Mouse (Mus musculus) left cerebral cortex, adult 2 months (tissue): Measurements from ENCODE around the gene Asic2. TPM values are rescaled to one million over a fixed set of nuclear protein-coding genes. Genes with fewer than 3 reads are reported as not detected.
A peak's percentile ranks its signal among the peaks of the same experiment; 100 is the strongest.
"Not testable (repeated sequence)": the region's sequence is repeated elsewhere in the genome, so short reads cannot be mapped to it uniquely, and the experiment has no call there.

Source experiments
- DNase-seq, 2 experiments: peaks; one replicate each; pipeline ENCODE4 v3.0.0; 2021 to 2022; ENCODE audit warnings: low spot score in 2 of 2, mixed read lengths in 1 of 2; ENCODE audit errors: extremely low spot score in 1 of 2
- H3K27ac ChIP-seq: fragments of 200-600 bp; 2 replicates; pipeline ENCODE4 v1.8.1; 2022
- H3K4me3 ChIP-seq: fragments of 200-600 bp; 2 replicates; pipeline ENCODE4 v1.8.1; 2022
- CTCF ChIP-seq: fragments of 200-600 bp; IDR thresholded peaks from 2 replicates; pipeline ENCODE4 v1.8.1; 2022; ENCODE audit warnings: antibody characterized with exemption, mild to moderate bottlenecking, moderate library complexity
- intact Hi-C: fragments of 180-260 bp; cut with DNase I; formaldehyde crosslinking; loops from one replicate; pipeline ENCODE4 v1.15.1; 2025
- total RNA-seq, 2 experiments: library from RNA; stranded (reverse); gene quantifications; 2 replicates each; pipeline ENCODE4 v1.2.3; 2021

Gene Asic2
- total RNA-seq, 2 experiments from 2014 or later = 65.7 to 75.2 TPM

GRCm38 (mm10) chr11:81371545-81371944, 596.7 kb downstream of the Asic2 start:
- Histone ChIP-seq H3K27ac (no peak overlapping the region), H3K4me3 (no peak overlapping the region)
- TF ChIP-seq CTCF = no peak
- DNase-seq = no peak
- intact Hi-C loops = loop anchor here (10.0 kb wide), 1 partner anchor 537 kb away; no protein-coding TSS in a partner anchor

- H3K27ac ChIP-seq = no peak overlapping the region
- no peak for DNase-seq
- no peak overlapping the region for H3K4me3 ChIP-seq
- intact Hi-C loops = loop anchor here (10.0 kb wide), 1 partner anchor 536 kb away; no protein-coding TSS in a partner anchor
- TF ChIP-seq CTCF = no peak
Measured at GRCm38 (mm10) chr11:81370426-81370810, 597.8 kb downstream of the Asic2 start.

- TF ChIP-seq CTCF = no peak
- H3K4me3 ChIP-seq = no peak overlapping the region
- no peak overlapping the region for H3K27ac ChIP-seq
- intact Hi-C loops = loop anchor here (10.0 kb wide), 1 partner anchor 535 kb away; no protein-coding TSS in a partner anchor
- no peak for DNase-seq
Measured at GRCm38 (mm10) chr11:81369497-81370425, 598.5 kb downstream of the Asic2 start.

DNA sequence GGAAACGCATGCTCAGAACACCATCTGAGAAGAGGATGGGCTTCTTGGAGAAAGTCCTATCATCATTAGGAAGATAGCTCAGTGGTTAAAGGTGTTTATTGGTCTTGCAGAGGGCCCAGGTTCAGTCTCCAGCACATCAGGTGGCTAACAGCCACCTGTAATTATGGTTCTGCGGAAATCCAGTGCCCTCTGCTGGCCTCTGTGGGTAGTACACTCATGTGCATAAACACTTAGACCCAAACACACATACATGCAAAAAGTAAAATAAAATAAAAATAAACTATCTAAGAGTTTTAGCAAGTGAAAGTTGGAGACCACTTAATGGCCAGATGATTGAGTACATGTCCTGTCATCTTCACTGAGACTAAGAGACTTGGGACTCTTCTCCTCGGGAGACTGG, 603.8 kb downstream of the Asic2 start:
- no peak for DNase-seq
- intact Hi-C loops = no loop called here
- H3K4me3 ChIP-seq = no peak overlapping the region
- no peak overlapping the region for H3K27ac ChIP-seq
- TF ChIP-seq CTCF = peak; percentile 32

DNA sequence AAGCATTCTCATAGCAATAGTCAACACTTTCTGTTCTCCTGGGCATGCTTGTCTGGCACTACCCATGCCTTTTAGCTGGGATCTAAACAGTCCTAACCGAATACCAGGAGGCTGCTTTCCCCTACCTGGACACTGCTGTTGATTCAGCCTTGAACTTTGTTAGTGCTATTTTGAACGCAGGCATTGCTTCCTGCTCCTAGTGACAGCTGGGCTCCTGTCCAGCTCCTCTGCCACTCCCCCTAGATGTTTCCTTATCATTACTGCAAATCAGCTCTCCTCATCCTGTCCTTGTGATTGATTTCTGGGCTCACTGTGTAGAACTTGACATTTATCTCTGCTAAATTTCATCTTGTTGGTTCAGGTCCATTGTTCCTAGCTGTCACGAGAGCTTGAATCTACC, 605.8 kb downstream of the Asic2 start:
- no peak overlapping the region for H3K4me3 ChIP-seq
- H3K27ac ChIP-seq = no peak overlapping the region
- no peak for TF ChIP-seq CTCF
- intact Hi-C loops = no loop called here
- no peak for DNase-seq

DNA sequence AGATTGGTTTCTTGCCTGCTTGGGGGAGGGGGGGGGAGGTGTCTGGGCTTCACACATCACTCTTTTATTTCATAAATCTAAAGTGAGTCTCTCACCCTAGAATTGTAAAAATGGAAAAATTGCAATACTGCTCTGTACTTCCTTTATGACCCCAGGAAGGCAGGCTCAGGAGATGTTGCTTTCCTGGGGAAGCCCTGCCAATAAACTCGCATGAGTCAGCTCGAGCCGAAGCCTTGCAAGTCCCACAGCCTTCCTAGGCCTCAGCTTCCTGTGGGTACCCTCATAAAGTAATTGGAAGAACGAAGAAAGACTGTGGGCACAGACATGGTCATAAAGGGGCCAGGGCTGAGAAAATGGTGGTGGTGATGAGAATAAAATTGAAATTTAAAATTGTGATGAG, 607.2 kb downstream of the Asic2 start:
- DNase-seq = no peak
- Histone ChIP-seq H3K4me3 (no peak overlapping the region), H3K27ac (no peak overlapping the region)
- no peak for TF ChIP-seq CTCF
- intact Hi-C loops = no loop called here

- intact Hi-C loops, DNase-seq, H3K4me3 ChIP-seq, H3K27ac ChIP-seq: not testable (repeated sequence)
Measured at GRCm38 (mm10) chr11:81350498-81350897, 617.8 kb downstream of the Asic2 start.

DNA sequence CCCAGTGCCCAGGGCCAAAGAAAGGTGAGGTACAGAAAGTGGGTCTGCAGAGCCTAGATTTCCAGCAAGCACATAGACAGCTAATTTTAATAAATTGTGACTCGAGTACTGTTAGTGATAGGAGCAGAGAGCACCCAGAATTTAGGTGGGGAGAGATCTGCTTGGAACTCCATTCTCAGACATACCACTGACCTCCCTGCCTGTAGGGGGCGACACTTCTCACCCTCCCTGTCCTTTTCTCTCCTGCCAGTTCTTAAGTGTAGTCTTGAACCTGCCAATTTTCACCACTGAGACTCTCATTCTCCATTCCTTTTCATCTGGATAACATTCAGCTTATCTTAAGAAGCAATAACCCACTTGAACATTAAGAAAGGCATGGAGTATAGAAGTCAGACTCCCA, 636.3 kb downstream of the Asic2 start:
- intact Hi-C loops = no loop called here
- Histone ChIP-seq H3K27ac (no peak overlapping the region), H3K4me3 (no peak overlapping the region)
- TF ChIP-seq CTCF = peak; percentile 4; the same call in 1 of the 2 replicates
- DNase-seq = no peak

- Histone ChIP-seq H3K4me3 (no peak overlapping the region), H3K27ac (no peak overlapping the region)
- intact Hi-C loops = no loop called here
- no peak for DNase-seq
- TF ChIP-seq CTCF = no peak
Measured at GRCm38 (mm10) chr11:81330982-81331381, 637.3 kb downstream of the Asic2 start.

- no peak for DNase-seq
Measured at GRCm38 (mm10) chr11:81328088-81328487, 640.2 kb downstream of the Asic2 start.

DNA sequence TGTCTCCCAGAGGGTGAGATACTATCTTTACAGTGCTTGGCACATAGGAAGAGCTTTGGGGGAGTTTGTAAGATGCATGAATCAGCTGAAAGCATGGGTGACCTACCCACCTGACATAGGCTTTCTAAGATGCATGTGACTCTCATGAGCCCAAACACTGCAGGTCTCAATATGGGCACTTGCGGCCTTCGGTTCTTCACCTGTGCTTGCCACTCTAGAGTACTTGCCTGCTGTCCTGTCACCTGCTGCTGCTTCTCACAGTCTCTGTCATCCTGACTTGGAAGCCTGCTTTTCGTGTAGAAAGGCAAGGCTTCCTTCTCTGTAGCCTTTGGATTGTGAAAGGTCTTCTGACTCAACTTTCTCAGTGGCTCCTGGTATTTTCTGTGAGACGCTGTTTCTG, 645.1 kb downstream of the Asic2 start:
- DNase-seq = no peak
- Histone ChIP-seq H3K27ac (no peak overlapping the region), H3K4me3 (no peak overlapping the region)
- TF ChIP-seq CTCF = no peak
- intact Hi-C loops = no loop called here

More at GRCm38 (mm10) chr11:81328088-81328487, 640.2 kb downstream of the Asic2 start:
- no peak overlapping the region for H3K27ac ChIP-seq
- H3K4me3 ChIP-seq = no peak overlapping the region
- TF ChIP-seq CTCF = no peak
- intact Hi-C loops = no loop called here

DNA sequence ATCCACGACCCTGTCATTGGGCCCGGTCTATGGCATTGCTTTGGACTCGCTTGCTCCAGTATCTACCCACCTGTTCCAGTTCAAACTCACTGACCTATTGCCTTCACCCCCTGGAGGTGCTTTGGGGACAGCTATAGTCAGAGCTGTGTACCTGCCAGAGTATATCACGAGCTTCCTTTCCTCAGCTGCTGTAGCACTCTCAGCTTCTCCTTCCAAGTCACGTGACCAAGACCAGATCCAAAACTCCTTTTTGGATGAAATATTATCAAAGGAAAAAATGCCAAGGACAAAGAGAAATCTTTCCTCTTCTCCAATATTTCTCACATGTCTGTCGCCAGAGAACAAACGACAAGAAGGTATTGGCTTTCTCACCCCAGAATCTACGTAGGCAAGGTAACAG, 645.8 kb downstream of the Asic2 start:
- TF ChIP-seq CTCF = no peak
- intact Hi-C loops = no loop called here
- H3K27ac ChIP-seq = peak overlapping the region; percentile 55; the same call in 1 of the 2 replicates
- H3K4me3 ChIP-seq = no peak overlapping the region
- DNase-seq = no peak

GRCm38 (mm10) chr11:81290041-81290440, 678.2 kb downstream of the Asic2 start:
- Histone ChIP-seq H3K4me3 (no peak overlapping the region), H3K27ac (no peak overlapping the region)
- no peak for TF ChIP-seq CTCF
- DNase-seq = no peak
- intact Hi-C loops = no loop called here
